Mouse (Mus musculus) small intestine, adult 2 months (tissue): ENCODE measurements around the gene Slfn5.

Experiments
- CTCF ChIP-seq: fragments of 200-500 bp; IDR thresholded peaks from 2 replicates; pipeline ENCODE4 v1.5.1; 2012; ENCODE audit warnings: low read depth, mild to moderate bottlenecking, control low read depth, inconsistent platforms, low read length, moderate library complexity, mixed read lengths; ENCODE audit not compliant: insufficient replicate concordance, insufficient read length; ENCODE audit errors: extremely low read depth
- POLR2A ChIP-seq: fragments of 200-500 bp; IDR thresholded peaks from 2 replicates; pipeline ENCODE4 v1.6.1; 2012; ENCODE audit warnings: low read depth, mild to moderate bottlenecking, control low read depth, inconsistent platforms, low read length, moderate library complexity

- no peak for TF ChIP-seq CTCF
- TF ChIP-seq POLR2A: no peak
These were observed 11.1 kb downstream of the Slfn5 start for GRCm38 (mm10) chr11:82962215-82962614.
